Mouse (Mus musculus): ENCODE measurements around the gene Chrna7. TPM values are rescaled to one million over a fixed set of nuclear protein-coding genes. Genes with fewer than 3 reads are reported as not detected.

Chrna7 gene
- total RNA-seq, 2 experiments from 2014 or later, result 31.7 to 32.0 TPM

GRCm38 (mm10) chr7:63084351-63085003 is 127.9 kb downstream of the Chrna7 start:
- no peak for DNase-seq (ENCODE audit: low spot score in 2 of 2)

DNA sequence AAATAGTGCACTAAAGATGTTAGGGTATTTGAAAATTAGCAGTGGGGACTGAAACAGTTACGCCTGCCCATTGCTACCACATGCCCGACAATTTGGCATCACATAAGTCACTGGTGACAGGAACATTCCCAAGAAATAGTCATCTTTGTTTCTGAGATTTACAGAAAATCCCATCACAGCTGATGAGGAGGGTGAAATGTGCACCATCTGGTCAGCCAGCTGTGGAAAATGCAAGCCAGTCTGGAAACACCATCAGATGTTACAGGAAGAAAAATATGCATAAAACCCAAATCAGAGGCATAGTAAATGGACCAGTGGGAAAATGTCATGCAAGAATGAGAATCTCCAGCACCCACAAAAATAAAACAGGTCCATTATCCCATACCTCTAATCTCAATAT is 151.4 kb downstream of the Chrna7 start:
- no peak for DNase-seq (ENCODE audit: low spot score in 2 of 2)

Other genes with a start within 250 kb of the Chrna7 start
- gene Otud7a, start 232.2 kb upstream of the Chrna7 start, total RNA-seq (2021), result 1 to 10 TPM; 2.7 to 2.9 TPM

Measured in adrenal gland, postnatal 4 days (tissue).